Mouse (Mus musculus): Measurements from ENCODE around the gene Fhad1. TPM values are rescaled to one million over a fixed set of nuclear protein-coding genes. Genes with fewer than 3 reads are reported as not detected.

Fhad1 gene
- total and polyA plus RNA-seq, 3 experiments = 4.8 to 8.6 (median 5.5) TPM

DNA sequence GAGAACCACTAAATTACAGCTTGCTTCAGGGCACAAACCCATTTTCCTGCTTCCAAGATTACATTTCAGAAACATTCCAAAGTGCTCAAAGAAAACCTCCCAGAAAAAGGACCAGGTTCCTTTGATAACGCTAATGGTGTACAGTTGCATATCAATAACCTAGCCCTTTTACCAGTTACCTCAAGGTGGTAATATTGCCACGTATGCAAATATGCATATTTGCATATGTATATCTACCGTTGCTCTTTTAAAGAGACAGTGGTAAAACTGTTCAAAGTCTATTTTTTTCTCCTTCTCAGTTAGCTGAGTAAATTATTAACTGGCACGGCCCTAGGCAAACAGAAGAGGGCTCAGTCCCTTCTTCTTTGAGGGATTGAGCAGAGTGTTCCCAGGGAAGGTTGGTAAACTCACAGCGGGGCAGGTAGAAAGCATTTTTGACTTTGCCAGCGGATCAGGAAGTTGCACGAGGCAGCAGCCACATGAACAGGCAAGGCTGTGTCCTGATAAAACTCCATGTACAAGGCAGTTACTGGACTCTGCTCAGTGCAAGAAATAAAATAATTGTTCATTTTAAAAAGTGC, 15.3 kb downstream of the Fhad1 start:
- peaks cover 13 to 37% of the 10 kb centered on the region in 2 experiments for H3K4me1 ChIP-seq (ENCODE audit: control insufficient read depth in 1 of 2, insufficient read depth in 2 of 2)
- no peak for DNase-seq (ENCODE audit: extremely low read depth)
- dilution Hi-C loops (cut with MboI; ENCODE audit: extremely low pct_ligation_motif_present, extremely low pct_unique_long_range_greater_than_20kb, low sequenced_read_pairs) (no loop called here), in situ Hi-C loops (cut with MboI; ENCODE audit: low pct_ligation_motif_present, low pct_unique_long_range_greater_than_20kb, low sequenced_read_pairs) (loop anchor here (25.0 kb wide), 1 partner anchor 1013 kb away; no protein-coding TSS in a partner anchor)
- no peak overlapping the region for H3K4me3 ChIP-seq (replicated peaks in 1 of 3; ENCODE audit: low read depth in 2 of 3, low read length in 2 of 3, poor library complexity in 1 of 3)
- no peaks in the 10 kb centered on the region for H3K36me3 ChIP-seq (replicated peaks in 1 of 2; ENCODE audit: control insufficient read depth in 1 of 2, insufficient read depth in 1 of 2, low read length in 1 of 2)
- H3K27me3 ChIP-seq (replicated peaks) = no peaks in the 10 kb centered on the region
- no peak overlapping the region for H3K9ac ChIP-seq (ENCODE audit: insufficient read depth, low read depth)
- no peaks in the 10 kb centered on the region for H3K9me3 ChIP-seq (replicated peaks; ENCODE audit: low read length)
- TF ChIP-seq MAFK (IDR thresholded peaks at IDR 0.05; ENCODE audit: insufficient replicate concordance, low read length) (peak; percentile 70), POLR2A (IDR thresholded peaks at IDR 0.05; ENCODE audit: low read depth, low read length) (no peak), SIN3A (IDR thresholded peaks at IDR 0.05; ENCODE audit: low read length) (no peak), CTCF (conservative IDR thresholded peaks at IDR 0.05 in 1 of 2, IDR thresholded peaks at IDR 0.05 in 1 of 2; ENCODE audit: low read depth in 2 of 2, low read length in 2 of 2) (no peak), ZNF384 (IDR thresholded peaks at IDR 0.05; ENCODE audit: low read depth, low read length) (no peak)
- no peak overlapping the region for H3K4me2 ChIP-seq (ENCODE audit: insufficient read depth, low read depth, poor library complexity, severe bottlenecking)
- H3K27ac ChIP-seq (ENCODE audit: insufficient read depth, low read depth) = no peak overlapping the region
- H3K79me2 ChIP-seq (replicated peaks; ENCODE audit: control insufficient read depth, extremely low read depth, insufficient read depth, poor library complexity, severe bottlenecking) = no peaks in the 10 kb centered on the region

DNA sequence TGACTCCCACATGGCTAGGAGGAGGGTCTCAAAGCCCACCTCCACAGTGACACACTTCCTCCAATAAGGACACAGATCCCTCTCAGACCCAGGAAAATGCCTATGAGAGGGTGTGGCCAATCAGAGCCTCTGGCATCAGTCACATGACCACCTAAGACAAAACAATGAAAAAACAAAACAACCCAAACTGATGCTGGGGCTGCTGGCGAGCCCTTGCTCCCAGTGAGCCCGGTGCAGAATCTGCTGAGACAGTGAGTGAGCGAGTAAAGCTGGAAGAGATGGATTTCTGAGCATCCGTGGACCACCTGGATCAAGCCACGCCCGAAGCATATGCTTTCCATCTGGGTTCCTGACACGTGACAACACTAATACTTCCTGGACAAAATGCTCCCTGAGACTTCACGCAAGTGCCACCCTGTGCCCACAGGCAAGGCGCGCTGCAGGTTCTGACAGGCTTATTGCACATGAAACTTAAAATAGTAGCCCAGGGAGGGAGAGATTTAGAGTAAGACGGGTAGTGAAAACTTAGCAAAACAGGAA, 16.5 kb downstream of the Fhad1 start:
- dilution Hi-C loops (cut with MboI; ENCODE audit: extremely low pct_ligation_motif_present, extremely low pct_unique_long_range_greater_than_20kb, low sequenced_read_pairs) = no loop called here
- peak; percentile 63 for DNase-seq (ENCODE audit: extremely low read depth)
- Histone ChIP-seq H3K4me3 (replicated peaks in 1 of 3; ENCODE audit: low read depth in 2 of 3, low read length in 2 of 3, poor library complexity in 1 of 3) (no peak overlapping the region), H3K9ac (ENCODE audit: insufficient read depth, low read depth) (no peak overlapping the region), H3K36me3 (replicated peaks in 1 of 2; ENCODE audit: control insufficient read depth in 1 of 2, insufficient read depth in 1 of 2, low read length in 1 of 2) (no peaks in the 10 kb centered on the region), H3K27ac (ENCODE audit: insufficient read depth, low read depth) (no peak overlapping the region), H3K4me1 (ENCODE audit: control insufficient read depth in 1 of 2, insufficient read depth in 2 of 2) (peaks cover 15 to 44% of the 10 kb centered on the region in 2 experiments), H3K4me2 (ENCODE audit: insufficient read depth, low read depth, poor library complexity, severe bottlenecking) (peak overlapping the region; percentile 67; the same call in 1 of the 2 replicates), H3K79me2 (replicated peaks; ENCODE audit: control insufficient read depth, extremely low read depth, insufficient read depth, poor library complexity, severe bottlenecking) (no peaks in the 10 kb centered on the region), H3K9me3 (replicated peaks; ENCODE audit: low read length) (no peaks in the 10 kb centered on the region), H3K27me3 (replicated peaks) (no peaks in the 10 kb centered on the region)
- in situ Hi-C loops (cut with MboI; ENCODE audit: low pct_ligation_motif_present, low pct_unique_long_range_greater_than_20kb, low sequenced_read_pairs) = no loop called here
- TF ChIP-seq ZMIZ1 (IDR thresholded peaks at IDR 0.05; ENCODE audit: low read depth, low read length) (no peak), MAX (IDR thresholded peaks at IDR 0.05; ENCODE audit: low read length) (no peak), EP300 (IDR thresholded peaks at IDR 0.05; ENCODE audit: low read length) (0 out of 2 replicates have a peak, but pooled peaks have one; percentile 39), USF2 (conservative IDR thresholded peaks at IDR 0.05; ENCODE audit: low read depth, low read length) (peak; percentile 58), JUND (conservative IDR thresholded peaks at IDR 0.05; ENCODE audit: low read depth, low read length) (no peak), HCFC1 (IDR thresholded peaks at IDR 0.05; ENCODE audit: low read depth, low read length) (no peak), USF1 (IDR thresholded peaks at IDR 0.05; ENCODE audit: low read depth, low read length) (peak; percentile 29; the same call in 1 of the 2 replicates), BHLHE40 (IDR thresholded peaks at IDR 0.05; ENCODE audit: low read depth, low read length) (peak; percentile 79), CHD1 (IDR thresholded peaks at IDR 0.05; ENCODE audit: low read depth, low read length) (no peak), ELF1 (IDR thresholded peaks at IDR 0.05; ENCODE audit: low read depth, low read length) (peak; percentile 44; the same call in 1 of the 2 replicates), E2F4 (IDR thresholded peaks at IDR 0.05; ENCODE audit: insufficient replicate concordance, low read depth, low read length) (no peak), UBTF (IDR thresholded peaks at IDR 0.05; ENCODE audit: low read depth, low read length) (no peak), ZNF384 (IDR thresholded peaks at IDR 0.05; ENCODE audit: low read depth, low read length) (no peak), ZC3H11A (IDR thresholded peaks at IDR 0.05; ENCODE audit: low read depth, low read length) (no peak), MEF2A (IDR thresholded peaks at IDR 0.05; ENCODE audit: borderline replicate concordance, low read depth, low read length) (peak; percentile 65), MAZ (IDR thresholded peaks at IDR 0.05; ENCODE audit: low read depth, low read length) (no peak), IRF4 (IDR thresholded peaks at IDR 0.05; ENCODE audit: low read depth, low read length) (peak; percentile 50; the same call in 1 of the 2 replicates), ZKSCAN1 (IDR thresholded peaks at IDR 0.05; ENCODE audit: borderline replicate concordance, low read depth, low read length) (no peak)
